Mouse (Mus musculus) ES-E14 (cell line): ENCODE measurements at regions not wholly inside any gene's neighbourhood (a gene's known extent, or its start where the extent isn't known, plus 50 kb on each side); places are given as distances from the start of the nearest gene placed in this dataset.

Experiments used
- CHD2 ChIP-seq: IDR thresholded peaks from 2 replicates; pipeline ENCODE4 v1.6.1; 2014; ENCODE audit warnings: mild to moderate bottlenecking, low read depth, low read length, inconsistent platforms
- ZC3H11A ChIP-seq: IDR thresholded peaks from 2 replicates; pipeline ENCODE4 v1.6.1; 2012; ENCODE audit warnings: low read depth, mild to moderate bottlenecking, inconsistent platforms, low read length, borderline replicate concordance
- ZNF384 ChIP-seq: IDR thresholded peaks from 2 replicates; pipeline ENCODE4 v1.6.1; 2012; ENCODE audit warnings: low read depth, low read length, inconsistent platforms

DNA sequence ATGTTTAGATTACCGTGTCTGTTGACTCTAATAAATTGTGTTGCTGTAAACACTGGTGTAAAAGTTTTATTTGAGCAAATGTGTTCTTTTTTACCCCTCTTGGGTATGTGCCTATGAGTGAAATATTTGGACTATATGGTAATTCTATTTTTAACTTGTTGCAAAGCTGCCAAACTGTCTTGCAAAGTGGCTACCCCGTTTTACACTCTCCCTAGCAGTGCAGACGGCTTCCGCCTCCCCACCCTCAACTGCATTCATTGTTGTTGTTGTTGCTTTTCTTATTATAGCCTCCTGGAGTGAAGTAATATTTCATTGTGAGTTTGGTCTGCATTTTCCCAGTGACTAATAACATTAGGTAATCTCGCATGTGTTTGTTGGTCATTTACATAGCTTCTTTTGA, 50.2 kb upstream of the Shb start:
- no peak for TF ChIP-seq CHD2
- TF ChIP-seq ZNF384: no peak
- TF ChIP-seq ZC3H11A: no peak
